In genomic region chr19:40225102-40225760, GRCm38 (mm10) we compare ENCODE assay signal across 9 mouse cellular contexts. TPM values are rescaled to one million over a fixed set of nuclear protein-coding genes. Genes with fewer than 3 reads are reported as not detected.
DNase-seq lines count a peak whose midpoint lies in the region; ATAC-seq lines count a peak whose summit lies in the region.
"Had no signal": no experiment of that assay in that cellular context is flagged by ENCODE, and none has a peak within 500 bp of the region (broad histone marks: within the 10 kb centered on the region; RNA-seq: fewer than 3 reads in every experiment).

No protein-coding gene starts in this region.

- no peak overlapping the region for H3K4me3 ChIP-seq in heart, embryonic 11.5 days (ENCODE audit: low read depth, low read length)
- H3K4me3 ChIP-seq in forebrain, embryonic 11.5 days (ENCODE audit: low read depth, low read length) = no peak overlapping the region
- no peak overlapping the region for H3K4me3 ChIP-seq in hindbrain, embryonic 12.5 days

- DNase-seq in heart, adult 11 months = peak; percentile 90
- peak; percentile 32 for DNase-seq in c-Kit-positive CD71-negative TER-119-negative erythroid progenitor cells, embryonic 14.5 days (ENCODE audit: low read depth)
- DNase-seq in forebrain, embryonic 11.5 days (ENCODE audit: low spot score) = peak; percentile 83
- DNase-seq in layer of hippocampus, postnatal 10 days (ENCODE audit: low spot score in 2 of 2) = peak; percentile 88 to 91
- DNase-seq in lung, postnatal 36 days = peak; percentile 75
- peak; percentile 70 for DNase-seq in right cerebral cortex, adult 18-20 months

- no peak overlapping the region for H3K27ac ChIP-seq in heart, embryonic 11.5 days (ENCODE audit: low read depth, low read length)
- no peak overlapping the region for H3K27ac ChIP-seq in forebrain, embryonic 11.5 days (ENCODE audit: low read depth, low read length)
- no peak overlapping the region for H3K27ac ChIP-seq in hindbrain, embryonic 12.5 days
- H3K27ac ChIP-seq: macrophage had no signal

- H3K9ac ChIP-seq in heart, embryonic 11.5 days (ENCODE audit: low read depth, low read length) = no peak overlapping the region
- no peak overlapping the region for H3K9ac ChIP-seq in forebrain, embryonic 11.5 days (ENCODE audit: low read length)
- no peak overlapping the region for H3K9ac ChIP-seq in hindbrain, embryonic 12.5 days

- H3K4me2 ChIP-seq in heart, embryonic 11.5 days = no peak overlapping the region
- H3K4me2 ChIP-seq in forebrain, embryonic 11.5 days (ENCODE audit: low read depth, low read length, severe bottlenecking) = no peak overlapping the region
- no peak overlapping the region for H3K4me2 ChIP-seq in hindbrain, embryonic 12.5 days (replicated peaks)

- H3K36me3 ChIP-seq in heart, embryonic 11.5 days (ENCODE audit: control insufficient read depth, insufficient read depth, low read length) = peaks cover 13% of the 10 kb centered on the region
- H3K36me3 ChIP-seq in forebrain, embryonic 11.5 days (ENCODE audit: control insufficient read depth, insufficient read depth, low read length) = no peaks in the 10 kb centered on the region
- H3K36me3 ChIP-seq in hindbrain, embryonic 12.5 days = no peaks in the 10 kb centered on the region

- 68% methylated on average over 5 of the region's 5 CpGs for WGBS in heart, embryonic 11.5 days (ENCODE audit: insufficient replicate concordance)
- WGBS in forebrain, embryonic 11.5 days = 73% methylated on average over 5 of the region's 5 CpGs
- WGBS in hindbrain, embryonic 12.5 days = 76% methylated on average over 5 of the region's 5 CpGs

- H3K27me3 ChIP-seq in heart, embryonic 11.5 days (ENCODE audit: control insufficient read depth, insufficient read depth, low read length) = no peaks in the 10 kb centered on the region
- H3K27me3 ChIP-seq in forebrain, embryonic 11.5 days (ENCODE audit: control insufficient read depth, insufficient read depth, low read length) = no peaks in the 10 kb centered on the region
- H3K27me3 ChIP-seq in hindbrain, embryonic 12.5 days = no peaks in the 10 kb centered on the region

- no peaks in the 10 kb centered on the region for H3K4me1 ChIP-seq in heart, embryonic 11.5 days (ENCODE audit: control insufficient read depth, insufficient read depth, low read length)
- no peaks in the 10 kb centered on the region for H3K4me1 ChIP-seq in forebrain, embryonic 11.5 days (replicated peaks; ENCODE audit: control insufficient read depth, insufficient read depth, low read length)
- H3K4me1 ChIP-seq in hindbrain, embryonic 12.5 days = no peaks in the 10 kb centered on the region

- ATAC-seq in heart, embryonic 11.5 days (replicated peaks; ENCODE audit: insufficient number of reproducible peaks, low FRiP score, low TSS enrichment) = no peak; the same call in 1 of the 2 replicates
- ATAC-seq in forebrain, embryonic 11.5 days (replicated peaks; ENCODE audit: low FRiP score) = peak; percentile 69
- peak; percentile 74 for ATAC-seq in hindbrain, embryonic 12.5 days (ENCODE audit: low FRiP score)

- no peaks in the 10 kb centered on the region for H3K9me3 ChIP-seq in heart, embryonic 11.5 days (replicated peaks; ENCODE audit: control insufficient read depth, low read length)
- H3K9me3 ChIP-seq in forebrain, embryonic 11.5 days (ENCODE audit: control insufficient read depth, low read length) = no peaks in the 10 kb centered on the region
- no peaks in the 10 kb centered on the region for H3K9me3 ChIP-seq in hindbrain, embryonic 12.5 days (replicated peaks)

RNA-seq across cellular contexts. Expression of gene Cyp2c70, which starts 38.1 kb away (rescaled TPM):
- not detected in 2 replicates for polyA plus RNA-seq in heart, embryonic 11.5 days (2014; fragmentation: Nextera tagmentation; extraction: Ambion mirVana)
- not detected in 2 replicates for polyA plus RNA-seq in forebrain, embryonic 11.5 days (2014; fragmentation: Nextera tagmentation; extraction: Ambion mirVana)
- not detected in 2 replicates for polyA plus RNA-seq in hindbrain, embryonic 12.5 days (2016; fragmentation: Nextera tagmentation; extraction: Ambion mirVana)
- 1 to 10 TPM; 3.6 to 4.4 TPM for total RNA-seq in layer of hippocampus, postnatal 10 days (2021)
- polyA plus RNA-seq: macrophage had no signal

RNA-seq across cellular contexts. Expression of gene Pdlim1, which starts 46.4 kb away (rescaled TPM):
- 318 and 322 TPM in 2 replicates for polyA plus RNA-seq in heart, embryonic 11.5 days (2014; fragmentation: Nextera tagmentation; extraction: Ambion mirVana)
- polyA plus RNA-seq in forebrain, embryonic 11.5 days (2014; fragmentation: Nextera tagmentation; extraction: Ambion mirVana) = 71.2 and 73.9 TPM in 2 replicates
- polyA plus RNA-seq in hindbrain, embryonic 12.5 days (2016; fragmentation: Nextera tagmentation; extraction: Ambion mirVana) = 49.0 and 55.3 TPM in 2 replicates
- total RNA-seq in layer of hippocampus, postnatal 10 days (2021) = 1 to 10 TPM; 7.6 to 9.0 TPM

Comparison
In these comparisons a context has a peak if more than half of its experiments do, and no peak if none do; other contexts are left out.
1. DNase-seq: peak in every context shown above with its lines; median percentile 90 in heart, adult 11 months; 90 in layer of hippocampus, postnatal 10 days; 83 in forebrain, embryonic 11.5 days; 75 in lung, postnatal 36 days; 70 in right cerebral cortex, adult 18-20 months; 32 in c-Kit-positive CD71-negative TER-119-negative erythroid progenitor cells, embryonic 14.5 days.